Mouse (Mus musculus): ENCODE results near the gene Arid1b.
A peak's percentile ranks its signal among the peaks of the same experiment; 100 is the strongest.

GRCm38 (mm10) chr17:5179925-5180525 lies 185.9 kb downstream of the Arid1b start:
- TF ChIP-seq POLR2A (IDR thresholded peaks at IDR 0.05; ENCODE audit: insufficient read depth, low read depth, low read length) (no peak), CTCF (IDR thresholded peaks at IDR 0.05) (no peak), EP300 (IDR thresholded peaks at IDR 0.05; ENCODE audit: insufficient read depth, low read depth, low read length) (0 out of 2 replicates have a peak, but pooled peaks have one; percentile 3)

Measured in heart, adult 2 months (tissue).